Comparison of ENCODE assay signal across 17 mouse cellular contexts in genomic region chr8:89824586-89824985, GRCm38 (mm10).
"Had no signal": no experiment of that assay in that cellular context is flagged by ENCODE, and none has a peak within 500 bp of the region (broad histone marks: within the 10 kb centered on the region; RNA-seq: fewer than 3 reads in every experiment).

No protein-coding gene starts in this region.

- H3K9ac ChIP-seq: lung, embryonic 15.5 days; midbrain, embryonic 13.5 days; midbrain, embryonic 15.5 days; neural tube, embryonic 12.5 days; stomach, embryonic 15.5 days had no signal

- ATAC-seq: lung, postnatal 0 days; midbrain, embryonic 13.5 days; midbrain, embryonic 15.5 days had no signal

- H3K27me3 ChIP-seq: lung, embryonic 15.5 days; megakaryocyte, embryonic 14.5 days; midbrain, embryonic 13.5 days; midbrain, embryonic 15.5 days; neural tube, embryonic 12.5 days; stomach, embryonic 15.5 days had no signal

- H3K4me1 ChIP-seq: lung, embryonic 15.5 days; megakaryocyte, embryonic 14.5 days; midbrain, embryonic 15.5 days; stomach, embryonic 15.5 days had no signal

- H3K27ac ChIP-seq: lung, embryonic 15.5 days; macrophage; midbrain, embryonic 13.5 days; midbrain, embryonic 15.5 days; neural tube, embryonic 12.5 days; stomach, embryonic 15.5 days; stomach, postnatal 0 days had no signal

- H3K4me2 ChIP-seq: lung, embryonic 15.5 days; midbrain, embryonic 11.5 days; midbrain, embryonic 13.5 days; midbrain, embryonic 15.5 days; neural tube, embryonic 12.5 days; stomach, embryonic 15.5 days had no signal

- H3K9me3 ChIP-seq: lung, embryonic 15.5 days; megakaryocyte, embryonic 14.5 days; midbrain, embryonic 13.5 days; midbrain, embryonic 15.5 days; stomach, embryonic 15.5 days had no signal

- DNase-seq: lung, adult 2 months; lung, postnatal 14 days; lung, postnatal 36 days; right cerebral cortex, postnatal 14 days; thymus, adult 2 months; thymus, postnatal 25 days; thymus, postnatal 4 days had no signal

- H3K36me3 ChIP-seq: lung, embryonic 15.5 days; midbrain, embryonic 13.5 days; midbrain, embryonic 15.5 days; neural tube, embryonic 12.5 days; stomach, embryonic 15.5 days had no signal

- H3K4me3 ChIP-seq: lung, embryonic 15.5 days; megakaryocyte, embryonic 14.5 days; midbrain, embryonic 13.5 days; midbrain, embryonic 15.5 days; neural tube, embryonic 12.5 days; stomach, embryonic 15.5 days had no signal
